Mouse (Mus musculus): Measurements from ENCODE around the gene Mrgprx1.

Mrgprx1 gene

DNA sequence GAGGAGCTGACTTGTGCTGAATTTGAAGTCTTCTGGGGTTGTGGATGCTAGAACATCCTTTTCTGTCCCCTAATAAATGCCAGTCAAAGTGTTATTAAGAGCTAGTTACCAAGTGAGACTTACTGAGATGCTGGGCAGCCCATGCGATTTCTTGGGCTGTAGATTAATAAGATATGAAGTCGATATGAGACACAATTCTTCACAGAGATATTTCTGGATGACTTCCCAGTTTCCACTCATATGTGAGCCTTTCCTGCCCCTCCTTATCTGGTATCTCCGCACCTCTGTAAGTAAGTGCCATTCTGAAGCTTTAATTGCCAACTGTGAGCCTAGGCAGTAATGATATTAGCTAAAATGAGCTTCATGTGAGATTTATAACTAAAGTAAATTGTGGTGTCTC, at the start of gene Mrgprx1:
Mrgprx1 (minus strand) TSS at position 101 of the 400 bp plus-strand sequence.
- no peak for DNase-seq

GRCm38 (mm10) chr7:48075521-48075920, 48.1 kb upstream of the Mrgprx1 start:
- DNase-seq: no peak

DNA sequence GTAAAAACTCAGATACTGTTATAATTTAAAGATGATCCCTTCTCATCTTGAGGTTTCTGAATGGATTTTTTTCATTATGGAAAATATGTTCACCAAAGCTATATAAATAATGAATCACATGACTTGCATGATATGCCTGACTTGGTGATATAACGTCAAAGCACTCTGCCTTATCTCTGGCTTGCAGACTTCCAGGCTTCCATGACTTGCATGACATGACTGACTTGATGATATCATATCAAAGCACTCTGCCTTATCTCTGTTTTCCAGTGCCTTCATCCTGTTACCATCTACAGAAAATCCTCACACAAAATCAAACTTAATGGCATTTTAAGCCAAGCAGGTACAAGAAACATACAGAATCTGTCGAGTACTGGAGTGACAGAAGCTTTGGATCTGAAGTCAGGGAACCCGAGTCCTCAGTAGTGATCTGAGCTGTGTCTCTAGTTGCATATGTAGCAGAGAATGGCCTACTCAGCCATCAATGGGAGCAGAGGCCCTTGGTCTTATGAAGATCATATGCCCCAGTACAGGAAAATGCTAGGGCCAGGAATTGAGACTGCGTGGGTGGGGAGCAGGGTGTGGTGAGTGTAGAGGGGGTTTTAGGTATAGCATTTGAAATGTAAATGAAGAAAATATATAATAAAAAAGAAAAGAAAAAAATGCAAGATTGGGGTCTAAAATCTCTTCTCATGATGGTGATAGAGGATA, 19.2 kb upstream of the Mrgprx1 start:
- no peak for DNase-seq

DNA sequence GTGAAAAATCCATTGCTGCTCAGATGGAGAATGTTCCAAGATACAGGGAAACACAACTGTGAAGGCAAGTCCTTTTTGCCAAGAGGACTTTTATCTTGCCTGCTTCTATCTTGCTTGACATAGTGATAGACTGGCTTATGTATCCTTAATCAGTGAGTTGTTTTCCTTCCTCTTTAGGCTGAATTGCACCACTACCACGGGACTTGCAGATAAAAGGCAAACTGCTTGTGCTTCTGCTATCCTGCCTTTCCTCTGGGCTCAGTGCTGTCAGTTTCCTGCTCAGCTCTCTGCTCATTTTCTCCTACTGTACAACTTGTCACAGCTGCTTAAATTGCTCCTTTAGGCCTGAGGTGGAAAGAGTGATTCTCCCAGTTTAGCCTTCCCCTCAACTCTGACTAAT, 16.6 kb upstream of the Mrgprx1 start:
- DNase-seq: no peak

DNA sequence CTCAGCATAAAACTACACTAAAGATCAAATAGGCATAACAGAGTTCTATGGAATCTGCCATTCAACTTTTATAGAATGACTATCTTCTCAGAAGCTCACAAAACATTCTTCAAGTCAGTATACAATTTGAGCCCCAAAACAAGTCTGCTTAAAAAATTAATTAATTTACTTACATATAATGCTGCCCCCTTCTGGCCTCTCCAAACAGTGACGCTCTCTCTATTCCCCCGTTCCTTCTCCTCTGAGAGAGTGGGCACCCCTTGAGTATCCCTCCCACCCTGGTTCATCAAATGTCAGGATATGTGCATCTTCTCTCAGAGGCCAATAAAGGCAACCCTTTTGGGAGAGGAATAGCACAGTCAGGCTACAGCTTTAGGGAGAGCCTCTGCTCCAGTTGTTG, 9.5 kb downstream of the Mrgprx1 start:
- no peak for DNase-seq

GRCm38 (mm10) chr7:47995689-47996088, 31.7 kb downstream of the Mrgprx1 start:
- DNase-seq: no peak

DNA sequence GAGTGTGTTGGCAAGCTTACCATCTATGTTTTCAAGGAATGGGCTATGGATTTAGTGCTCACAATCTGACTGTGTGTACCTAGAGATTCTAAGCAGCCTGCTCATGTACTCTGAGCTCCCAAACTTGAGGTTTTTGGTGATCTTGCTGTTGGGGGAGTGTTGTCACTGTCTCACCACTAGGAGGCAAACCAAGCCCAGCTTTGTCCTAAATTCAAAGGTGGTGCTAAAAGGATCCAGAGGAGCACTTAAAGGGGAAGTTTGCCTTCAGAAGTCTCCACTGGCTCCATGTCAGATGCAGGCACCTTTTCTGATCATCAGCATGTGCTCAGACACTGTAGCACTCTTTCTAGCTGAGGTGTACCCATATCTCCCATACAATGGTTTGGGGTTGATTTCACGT, 40.6 kb downstream of the Mrgprx1 start:
- no peak for DNase-seq

GRCm38 (mm10) chr7:47981995-47982394, 45.4 kb downstream of the Mrgprx1 start, which contains the start of gene Mrgpra4:
Gene Mrgpra4, minus strand, starts transcription at chr7:47982095.
- no peak for DNase-seq
